Mouse (Mus musculus) CD4-positive helper T cell, adult 2 months (primary cell): ENCODE measurements around the gene Mrgpra3.

Experiments
- DNase-seq: peaks from one replicate; pipeline ENCODE4 v3.0.0-alpha.2; 2012; ENCODE audit warnings: low read depth, missing footprints, low spot score

Gene Mrgpra3

GRCm38 (mm10) chr7:47601272-47601671 lies at the start of gene Mrgpra3:
TSS of gene Mrgpra3 (minus strand) at chr7:47601372.
- no peak for DNase-seq
